Mouse (Mus musculus): ENCODE data around the gene Eif2b5. TPM values are rescaled to one million over a fixed set of nuclear protein-coding genes. Genes with fewer than 3 reads are reported as not detected.
"Not testable (repeated sequence)": the region's sequence is repeated elsewhere in the genome, so short reads cannot be mapped to it uniquely, and the experiment has no call there.

Gene Eif2b5
- polyA plus RNA-seq, 1 experiment: 16.6 TPM

DNA sequence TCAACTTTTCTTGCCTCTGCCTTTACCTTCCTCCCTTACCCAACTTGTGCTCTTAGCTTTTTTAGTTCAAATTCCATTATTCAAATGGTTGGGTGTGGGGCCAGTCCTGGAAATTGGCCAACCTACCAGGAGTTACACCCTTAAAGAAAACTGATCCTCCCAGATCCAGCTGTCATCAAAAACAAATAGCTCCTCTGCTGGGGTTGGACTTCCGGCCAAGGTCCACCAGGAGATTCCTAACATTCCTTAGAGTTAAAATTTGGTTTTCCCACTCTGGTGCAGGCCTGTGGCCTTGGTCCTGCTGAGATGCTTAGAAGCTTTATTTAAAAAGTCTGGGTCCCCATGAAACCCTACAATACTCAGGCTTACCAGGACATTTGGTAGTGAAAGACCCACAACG lies 20.1 kb upstream of the Eif2b5 start:
- 88% methylated on average over 2 of the region's 2 CpGs for WGBS

DNA sequence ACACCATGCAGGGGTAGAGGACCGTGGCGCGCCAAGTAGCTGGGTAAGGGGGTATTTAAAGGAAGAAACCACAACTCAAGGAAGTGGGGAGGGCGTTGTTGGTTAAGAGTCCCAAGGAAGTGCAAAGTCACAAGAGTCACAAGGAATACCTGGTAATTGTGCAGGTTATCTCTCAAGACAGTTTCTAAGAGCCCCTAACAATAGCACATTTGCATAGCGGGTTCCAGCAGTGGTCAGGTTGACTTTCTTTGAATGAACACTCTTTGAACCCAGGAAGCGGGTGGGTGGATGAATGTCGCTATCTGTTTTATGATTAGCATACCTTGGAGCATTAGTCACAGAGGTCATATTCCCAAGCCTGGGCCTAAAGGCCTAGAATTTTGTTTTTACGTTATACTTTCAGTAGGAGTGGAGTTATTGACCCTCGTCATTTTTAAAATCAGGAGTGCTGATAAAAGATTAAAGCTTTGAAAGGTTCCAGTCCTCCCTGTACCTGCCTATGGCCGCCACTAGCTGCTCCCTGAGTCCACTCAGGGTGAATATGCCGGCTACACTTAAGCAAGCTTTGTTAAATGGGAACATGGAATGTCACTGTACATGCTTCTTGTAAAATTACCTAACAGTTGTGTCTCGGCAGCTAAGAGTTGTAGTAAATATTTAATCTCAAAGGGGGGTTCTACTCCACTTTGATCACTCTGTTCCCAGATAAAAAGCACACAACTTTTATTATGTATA lies 19.4 kb upstream of the Eif2b5 start:
- DNase-seq (ENCODE audit: low read depth in 1 of 2, low spot score in 2 of 2); H3K36me3 ChIP-seq (ENCODE audit: control insufficient read depth, insufficient read depth, low read length); H3K4me3 ChIP-seq (ENCODE audit: extremely low read depth, insufficient read depth, insufficient read length); H3K4me1 ChIP-seq (ENCODE audit: control insufficient read depth, insufficient read depth, insufficient read length); H3K27ac ChIP-seq (ENCODE audit: insufficient read depth, low read length); H3K27me3 ChIP-seq (ENCODE audit: control insufficient read depth, insufficient read depth, low read length): not testable (repeated sequence)
- WGBS: 89% methylated on average over 12 of the region's 12 CpGs

More for the DNA sequence above, 20.1 kb upstream of the Eif2b5 start:
- DNase-seq (ENCODE audit: low read depth in 1 of 2, low spot score in 2 of 2): no peak
- no peaks in the 10 kb centered on the region for H3K36me3 ChIP-seq (ENCODE audit: control insufficient read depth, insufficient read depth, low read length)
- no peaks in the 10 kb centered on the region for H3K4me1 ChIP-seq (ENCODE audit: control insufficient read depth, insufficient read depth, insufficient read length)
- H3K27me3 ChIP-seq (ENCODE audit: control insufficient read depth, insufficient read depth, low read length): no peaks in the 10 kb centered on the region
- TF ChIP-seq CTCF (IDR thresholded peaks at IDR 0.05; ENCODE audit: extremely low read depth, insufficient read depth, insufficient read length, insufficient replicate concordance): no peak
- TF ChIP-seq POLR2A (IDR thresholded peaks at IDR 0.05; ENCODE audit: low read depth, low read length): no peak
- no peak overlapping the region for H3K27ac ChIP-seq (ENCODE audit: insufficient read depth, low read length)
- no peak overlapping the region for H3K4me3 ChIP-seq (ENCODE audit: extremely low read depth, insufficient read depth, insufficient read length)

DNA sequence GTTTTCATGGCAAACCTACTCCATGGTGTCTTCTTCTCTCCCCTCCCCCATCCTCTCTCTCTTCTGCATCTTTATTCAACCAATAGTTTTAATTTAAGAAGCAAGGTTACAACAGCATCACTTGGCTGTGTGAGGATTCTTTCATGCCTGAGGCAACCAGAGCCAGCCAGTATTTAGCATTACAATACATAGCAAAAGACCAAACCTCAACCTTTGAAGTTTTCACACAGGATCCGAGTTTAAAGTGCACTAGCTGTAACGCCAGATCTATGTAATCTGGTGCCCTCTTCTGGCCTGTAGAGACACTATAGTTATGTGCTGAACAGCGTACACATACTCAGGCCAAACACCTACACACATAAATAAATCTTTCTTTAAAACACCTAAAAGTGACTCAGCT lies 18.5 kb upstream of the Eif2b5 start:
- H3K4me3 ChIP-seq (ENCODE audit: extremely low read depth, insufficient read depth, insufficient read length): no peak overlapping the region
- H3K27ac ChIP-seq (ENCODE audit: insufficient read depth, low read length): no peak overlapping the region
- H3K4me1 ChIP-seq (ENCODE audit: control insufficient read depth, insufficient read depth, insufficient read length): no peaks in the 10 kb centered on the region
- no peak for DNase-seq (ENCODE audit: low read depth in 1 of 2, low spot score in 2 of 2)
- no peak for TF ChIP-seq POLR2A (IDR thresholded peaks at IDR 0.05; ENCODE audit: low read depth, low read length)
- no peak for TF ChIP-seq CTCF (IDR thresholded peaks at IDR 0.05; ENCODE audit: extremely low read depth, insufficient read depth, insufficient read length, insufficient replicate concordance)
- no peaks in the 10 kb centered on the region for H3K36me3 ChIP-seq (ENCODE audit: control insufficient read depth, insufficient read depth, low read length)
- no peaks in the 10 kb centered on the region for H3K27me3 ChIP-seq (ENCODE audit: control insufficient read depth, insufficient read depth, low read length)
- 19% methylated on average over 3 of the region's 3 CpGs for WGBS

DNA sequence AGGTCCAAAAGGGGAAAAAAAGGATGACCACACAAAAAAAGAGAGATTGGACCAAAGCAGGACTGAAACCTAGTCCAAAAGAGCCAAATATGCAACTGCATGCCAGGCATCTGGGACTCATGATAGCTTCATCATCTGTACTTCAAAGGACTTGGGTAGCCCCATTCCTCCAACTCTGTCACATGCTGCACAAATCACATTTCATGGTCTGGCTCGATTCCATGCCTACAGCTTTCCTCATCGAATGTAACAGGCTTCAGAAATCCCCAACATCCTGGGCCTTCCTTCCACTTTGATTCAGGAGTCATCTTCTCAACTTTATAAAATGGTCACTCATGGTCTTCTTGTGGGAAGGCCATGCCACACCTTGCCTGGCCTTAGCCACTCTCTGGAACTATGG lies 16.9 kb upstream of the Eif2b5 start:
- no peak overlapping the region for H3K4me3 ChIP-seq (ENCODE audit: extremely low read depth, insufficient read depth, insufficient read length)
- H3K27me3 ChIP-seq (ENCODE audit: control insufficient read depth, insufficient read depth, low read length): no peaks in the 10 kb centered on the region
- no peak for DNase-seq (ENCODE audit: low read depth in 1 of 2, low spot score in 2 of 2)
- H3K36me3 ChIP-seq (ENCODE audit: control insufficient read depth, insufficient read depth, low read length): no peaks in the 10 kb centered on the region
- 72% methylated on average over 2 of the region's 2 CpGs for WGBS
- TF ChIP-seq POLR2A (IDR thresholded peaks at IDR 0.05; ENCODE audit: low read depth, low read length): no peak
- no peak for TF ChIP-seq CTCF (IDR thresholded peaks at IDR 0.05; ENCODE audit: extremely low read depth, insufficient read depth, insufficient read length, insufficient replicate concordance)
- no peaks in the 10 kb centered on the region for H3K4me1 ChIP-seq (ENCODE audit: control insufficient read depth, insufficient read depth, insufficient read length)
- no peak overlapping the region for H3K27ac ChIP-seq (ENCODE audit: insufficient read depth, low read length)

DNA sequence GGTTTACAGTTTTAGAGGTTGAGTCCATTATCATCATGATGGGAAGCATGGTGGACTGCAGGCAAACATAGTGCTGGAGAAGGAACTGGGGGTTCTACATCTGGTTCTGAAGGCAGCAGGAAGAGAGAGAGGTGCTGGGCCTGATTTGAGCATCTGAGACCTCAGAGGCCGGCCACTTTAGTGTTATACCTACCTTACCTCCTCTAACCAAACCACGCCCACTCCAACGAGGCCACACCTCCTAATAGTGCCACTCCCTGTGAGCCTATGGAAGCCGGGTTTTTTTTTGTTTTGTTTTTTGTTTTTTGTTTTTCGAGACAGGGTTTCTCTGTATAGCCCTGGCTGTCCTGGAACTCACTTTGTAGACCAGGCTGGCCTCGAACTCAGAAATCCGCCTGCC lies 14.9 kb upstream of the Eif2b5 start:
- H3K27me3 ChIP-seq (ENCODE audit: control insufficient read depth, insufficient read depth, low read length); H3K4me3 ChIP-seq (ENCODE audit: extremely low read depth, insufficient read depth, insufficient read length); H3K4me1 ChIP-seq (ENCODE audit: control insufficient read depth, insufficient read depth, insufficient read length); H3K27ac ChIP-seq (ENCODE audit: insufficient read depth, low read length); H3K36me3 ChIP-seq (ENCODE audit: control insufficient read depth, insufficient read depth, low read length); DNase-seq (ENCODE audit: low read depth in 1 of 2, low spot score in 2 of 2): not testable (repeated sequence)
- WGBS: 79% methylated on average over 7 of the region's 7 CpGs

DNA sequence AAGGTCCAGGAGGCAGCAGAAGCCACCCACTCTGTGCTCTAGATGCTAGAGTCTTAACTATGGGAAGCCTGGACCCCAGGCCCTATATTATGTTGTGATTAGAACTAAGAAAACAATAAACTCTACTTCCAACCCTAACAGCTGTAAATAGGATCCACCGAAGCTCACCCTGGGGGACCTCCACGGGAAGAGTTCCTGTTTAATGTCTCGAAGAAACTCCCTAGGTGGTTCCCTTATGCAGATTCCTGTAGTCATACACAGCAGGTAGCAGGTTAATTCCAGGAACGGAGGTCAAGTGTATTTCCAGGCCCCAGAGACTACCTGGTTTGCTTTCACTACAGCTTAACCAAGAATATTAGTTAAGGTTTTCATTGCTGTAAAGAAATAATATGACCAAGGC lies 13.6 kb upstream of the Eif2b5 start:
- Histone ChIP-seq H3K27ac (ENCODE audit: insufficient read depth, low read length) (no peak overlapping the region), H3K36me3 (ENCODE audit: control insufficient read depth, insufficient read depth, low read length) (no peaks in the 10 kb centered on the region), H3K4me3 (ENCODE audit: extremely low read depth, insufficient read depth, insufficient read length) (no peak overlapping the region), H3K27me3 (ENCODE audit: control insufficient read depth, insufficient read depth, low read length) (no peaks in the 10 kb centered on the region), H3K4me1 (ENCODE audit: control insufficient read depth, insufficient read depth, insufficient read length) (no peaks in the 10 kb centered on the region)
- WGBS: 62% methylated on average over 4 of the region's 4 CpGs
- no peak for DNase-seq (ENCODE audit: low read depth in 1 of 2, low spot score in 2 of 2)
- TF ChIP-seq CTCF (IDR thresholded peaks at IDR 0.05; ENCODE audit: extremely low read depth, insufficient read depth, insufficient read length, insufficient replicate concordance) (no peak), POLR2A (IDR thresholded peaks at IDR 0.05; ENCODE audit: low read depth, low read length) (no peak)

DNA sequence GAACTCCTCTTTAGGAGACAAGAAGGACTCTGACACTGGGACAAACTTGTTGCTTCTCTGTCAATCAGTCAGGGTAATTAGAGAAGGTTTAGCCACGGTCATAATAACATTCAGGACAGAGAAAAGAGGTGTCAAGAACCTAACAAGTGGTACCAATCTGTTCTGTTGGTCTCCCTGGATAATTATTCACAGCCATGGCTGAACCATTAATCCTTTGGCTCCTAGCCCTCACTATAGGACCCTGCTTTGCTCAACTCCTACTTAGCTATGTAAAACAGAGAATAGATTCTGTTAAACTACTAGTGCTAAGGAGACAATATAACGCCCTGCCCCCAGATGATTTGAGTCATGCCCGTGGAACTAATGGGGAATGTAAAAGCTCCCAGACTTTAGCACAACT lies 12.6 kb upstream of the Eif2b5 start:
- Histone ChIP-seq H3K27ac (ENCODE audit: insufficient read depth, low read length) (no peak overlapping the region), H3K36me3 (ENCODE audit: control insufficient read depth, insufficient read depth, low read length) (no peaks in the 10 kb centered on the region), H3K27me3 (ENCODE audit: control insufficient read depth, insufficient read depth, low read length) (no peaks in the 10 kb centered on the region), H3K4me1 (ENCODE audit: control insufficient read depth, insufficient read depth, insufficient read length) (no peaks in the 10 kb centered on the region), H3K4me3 (ENCODE audit: extremely low read depth, insufficient read depth, insufficient read length) (no peak overlapping the region)
- 71% methylated on average over 3 of the region's 3 CpGs for WGBS
- TF ChIP-seq POLR2A (IDR thresholded peaks at IDR 0.05; ENCODE audit: low read depth, low read length) (no peak), CTCF (IDR thresholded peaks at IDR 0.05; ENCODE audit: extremely low read depth, insufficient read depth, insufficient read length, insufficient replicate concordance) (no peak)
- no peak for DNase-seq (ENCODE audit: low read depth in 1 of 2, low spot score in 2 of 2)

Measured in spleen, adult 2 months (tissue).